Comparison of ENCODE assay signal across 17 mouse cellular contexts in genomic region chr4:47333541-47333940, GRCm38 (mm10).
"Had no signal": no experiment of that assay in that cellular context is flagged by ENCODE, and none has a peak within 500 bp of the region (broad histone marks: within the 10 kb centered on the region; RNA-seq: fewer than 3 reads in every experiment).

No protein-coding gene starts in this region.

- H3K27me3 ChIP-seq: limb, embryonic 12.5 days; midbrain, embryonic 12.5 days; stomach, embryonic 15.5 days had no signal

- H3K4me1 ChIP-seq: limb, embryonic 12.5 days; liver, embryonic 13.5 days; midbrain, embryonic 12.5 days; stomach, embryonic 15.5 days had no signal

- H3K9ac ChIP-seq: limb, embryonic 12.5 days; liver, embryonic 13.5 days; midbrain, embryonic 12.5 days; stomach, embryonic 15.5 days had no signal

- H3K4me2 ChIP-seq: limb, embryonic 12.5 days; liver, embryonic 13.5 days; midbrain, embryonic 12.5 days; stomach, embryonic 15.5 days had no signal

- H3K4me3 ChIP-seq: limb, embryonic 12.5 days; liver, embryonic 13.5 days; midbrain, embryonic 12.5 days; stomach, embryonic 15.5 days had no signal

- H3K9me3 ChIP-seq: limb, embryonic 12.5 days; liver, embryonic 13.5 days; midbrain, embryonic 12.5 days; stomach, embryonic 15.5 days had no signal

- H3K36me3 ChIP-seq: limb, embryonic 12.5 days; liver, embryonic 13.5 days; midbrain, embryonic 12.5 days; stomach, embryonic 15.5 days had no signal

- H3K27ac ChIP-seq: kidney, postnatal 0 days; limb, embryonic 12.5 days; liver, embryonic 13.5 days; midbrain, embryonic 12.5 days; stomach, embryonic 15.5 days had no signal

- ATAC-seq: inflammation-experienced regulatory T-cells, adult 6 months; midbrain, embryonic 16.5 days had no signal

- DNase-seq: kidney, adult 11 months; kidney, adult 9 months; layer of hippocampus, postnatal 36 days; liver; liver, embryonic 13.5 days; lung, adult 2 months; lung, postnatal 10 days; lung, postnatal 4 days; right cerebral cortex, postnatal 14 days; thymus, adult 2 months; thymus, postnatal 25 days had no signal
